Mouse (Mus musculus): ENCODE results near the gene Carmil3.

GRCm38 (mm10) chr14:55484430-55485085 lies 5.9 kb upstream of the Carmil3 start:
- no peak for TF ChIP-seq POLR2AphosphoS2 (IDR thresholded peaks at IDR 0.05; ENCODE audit: low read depth, low read length)
- no peak for TF ChIP-seq CTCF (conservative IDR thresholded peaks at IDR 0.05 in 1 of 2, IDR thresholded peaks at IDR 0.05 in 1 of 2; ENCODE audit: low read depth in 2 of 2, low read length in 2 of 2)
- no peak for TF ChIP-seq HCFC1 (IDR thresholded peaks at IDR 0.05; ENCODE audit: low read depth, low read length)
- no peak for TF ChIP-seq JUN (IDR thresholded peaks at IDR 0.05; ENCODE audit: insufficient read depth, low read depth, low read length)
- no peak for TF ChIP-seq ZC3H11A (IDR thresholded peaks at IDR 0.05; ENCODE audit: low read depth, low read length)
- TF ChIP-seq POLR2A (IDR thresholded peaks at IDR 0.05; ENCODE audit: low read depth, low read length): no peak
- no peak for TF ChIP-seq MAX (IDR thresholded peaks at IDR 0.05; ENCODE audit: low read length)
- no peak for TF ChIP-seq JUND (conservative IDR thresholded peaks at IDR 0.05; ENCODE audit: low read depth, low read length)
- TF ChIP-seq MAFK (IDR thresholded peaks at IDR 0.05; ENCODE audit: insufficient replicate concordance, low read length): no peak

All from CH12.LX (cell line).